Mouse (Mus musculus): ENCODE measurements at regions not wholly inside any gene's neighbourhood (a gene's known extent, or its start where the extent isn't known, plus 50 kb on each side); places are given as distances from the start of the nearest gene placed in this dataset.

DNA sequence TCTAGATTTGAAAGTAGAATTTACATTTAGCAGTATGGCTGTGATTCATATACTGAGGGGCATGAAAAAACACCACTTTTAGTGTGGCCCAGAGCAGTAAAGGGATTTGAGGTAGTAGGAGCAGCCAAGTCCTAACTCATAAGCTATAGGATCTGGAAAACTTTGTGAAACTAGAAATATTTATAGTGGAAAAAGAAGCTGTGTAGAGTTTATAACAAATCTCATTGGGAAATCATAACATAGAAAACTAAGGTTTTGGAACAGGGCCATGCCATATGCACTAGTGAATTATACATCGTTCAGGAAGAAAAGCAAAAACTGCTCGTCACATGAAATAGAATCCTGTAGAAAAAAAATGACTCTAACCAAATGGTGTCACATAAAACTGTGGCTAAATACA, 143.7 kb upstream of the Aldoart1 start:
- H3K4me1 ChIP-seq (replicated peaks; ENCODE audit: control insufficient read depth, insufficient read depth) = no peaks in the 10 kb centered on the region
- H3K27me3 ChIP-seq (ENCODE audit: control insufficient read depth, insufficient read depth, low read length) = no peaks in the 10 kb centered on the region
- H3K4me3 ChIP-seq (ENCODE audit: low read depth, low read length) = no peak overlapping the region
- H3K4me2 ChIP-seq (replicated peaks; ENCODE audit: low read depth) = no peak overlapping the region
- H3K36me3 ChIP-seq (ENCODE audit: control insufficient read depth, insufficient read depth, low read length) = no peaks in the 10 kb centered on the region
- no peak for TF ChIP-seq CTCF (IDR thresholded peaks at IDR 0.05; ENCODE audit: low read depth)
- TF ChIP-seq EP300 (optimal IDR thresholded peaks at IDR 0.05) = no peak
- DNase-seq (ENCODE audit: low spot score) (no peak), ATAC-seq (ENCODE audit: low FRiP score, low TSS enrichment) (no peak)
- no peak overlapping the region for H3K9ac ChIP-seq (ENCODE audit: low read length)
- H3K9me3 ChIP-seq (ENCODE audit: control insufficient read depth, low read length) = no peaks in the 10 kb centered on the region
- no peak overlapping the region for H3K27ac ChIP-seq (replicated peaks)
- WGBS = 29% methylated on average over 2 of the region's 2 CpGs

DNA sequence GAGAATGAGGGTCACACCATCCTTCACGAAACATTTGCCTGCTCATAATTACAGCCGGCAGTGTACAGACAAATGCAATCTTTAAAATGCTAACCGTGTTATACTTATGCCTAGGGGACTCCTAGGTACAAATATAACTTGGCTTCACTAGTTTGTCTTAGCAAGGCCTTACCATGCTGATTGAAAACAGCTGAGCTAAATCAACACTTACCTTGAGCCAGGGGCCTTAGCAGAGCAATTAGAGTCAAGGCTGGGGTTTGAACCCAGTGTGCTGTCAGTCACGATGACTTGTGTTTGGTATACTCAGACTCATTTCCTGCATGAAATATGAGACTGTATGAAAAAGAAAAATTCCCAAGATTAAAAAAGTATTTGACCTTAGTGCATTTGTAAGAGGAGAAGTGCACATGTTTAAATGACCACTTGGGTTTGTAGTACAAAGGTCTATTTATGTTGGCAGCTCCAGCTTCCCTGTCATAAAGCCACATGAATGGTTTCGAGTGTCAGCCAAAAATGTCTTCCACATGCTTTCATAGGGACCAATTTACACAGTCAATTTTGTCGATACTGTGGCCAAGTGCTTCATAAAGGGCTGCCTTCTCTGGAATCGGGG, 94.0 kb upstream of the Aldoart1 start:
- no peak overlapping the region for H3K4me2 ChIP-seq (replicated peaks; ENCODE audit: low read depth)
- no peaks in the 10 kb centered on the region for H3K9me3 ChIP-seq (ENCODE audit: control insufficient read depth, low read length)
- H3K9ac ChIP-seq (ENCODE audit: low read length) = no peak overlapping the region
- DNase-seq (ENCODE audit: low spot score) (no peak), ATAC-seq (ENCODE audit: low FRiP score, low TSS enrichment) (no peak)
- H3K27ac ChIP-seq (replicated peaks) = no peak overlapping the region
- no peak for TF ChIP-seq EP300 (optimal IDR thresholded peaks at IDR 0.05)
- H3K27me3 ChIP-seq (ENCODE audit: control insufficient read depth, insufficient read depth, low read length) = no peaks in the 10 kb centered on the region
- H3K4me3 ChIP-seq (ENCODE audit: low read depth, low read length) = no peak overlapping the region
- no peaks in the 10 kb centered on the region for H3K4me1 ChIP-seq (replicated peaks; ENCODE audit: control insufficient read depth, insufficient read depth)
- H3K36me3 ChIP-seq (ENCODE audit: control insufficient read depth, insufficient read depth, low read length) = no peaks in the 10 kb centered on the region
- WGBS = 35% methylated on average over 7 of the region's 7 CpGs

DNA sequence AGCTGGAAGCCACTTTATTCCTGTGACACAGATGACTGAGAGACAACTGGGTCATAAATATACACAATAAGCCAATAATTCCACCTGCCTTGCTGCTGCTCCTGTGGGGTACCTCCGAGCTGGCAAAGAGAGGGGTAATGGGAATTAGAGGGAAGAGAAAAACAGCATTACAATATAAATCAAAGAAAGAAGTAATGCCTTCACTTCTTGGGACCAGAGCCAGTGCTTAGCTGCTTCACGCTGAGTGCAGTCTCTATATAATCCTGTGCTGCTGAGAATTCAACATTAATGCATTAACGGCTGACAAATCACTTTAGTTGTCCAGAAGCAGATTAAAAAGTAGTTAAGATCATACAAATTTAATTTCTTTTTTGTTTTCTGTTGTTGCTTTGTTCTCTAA, 71.0 kb upstream of the Aldoart1 start:
- Histone ChIP-seq H3K36me3 (ENCODE audit: control insufficient read depth, insufficient read depth, low read length) (no peaks in the 10 kb centered on the region), H3K4me3 (ENCODE audit: low read depth, low read length) (no peak overlapping the region), H3K27ac (replicated peaks) (no peak overlapping the region), H3K27me3 (ENCODE audit: control insufficient read depth, insufficient read depth, low read length) (no peaks in the 10 kb centered on the region), H3K9me3 (ENCODE audit: control insufficient read depth, low read length) (no peaks in the 10 kb centered on the region), H3K4me2 (replicated peaks; ENCODE audit: low read depth) (no peak overlapping the region), H3K9ac (ENCODE audit: low read length) (no peak overlapping the region), H3K4me1 (replicated peaks; ENCODE audit: control insufficient read depth, insufficient read depth) (no peaks in the 10 kb centered on the region)
- DNase-seq (ENCODE audit: low spot score) = no peak
- ATAC-seq (ENCODE audit: low FRiP score, low TSS enrichment) = no peak
- WGBS = 44% methylated on average over 3 of the region's 3 CpGs
- no peak for TF ChIP-seq CTCF (IDR thresholded peaks at IDR 0.05; ENCODE audit: low read depth)
- TF ChIP-seq EP300 (optimal IDR thresholded peaks at IDR 0.05) = no peak

DNA sequence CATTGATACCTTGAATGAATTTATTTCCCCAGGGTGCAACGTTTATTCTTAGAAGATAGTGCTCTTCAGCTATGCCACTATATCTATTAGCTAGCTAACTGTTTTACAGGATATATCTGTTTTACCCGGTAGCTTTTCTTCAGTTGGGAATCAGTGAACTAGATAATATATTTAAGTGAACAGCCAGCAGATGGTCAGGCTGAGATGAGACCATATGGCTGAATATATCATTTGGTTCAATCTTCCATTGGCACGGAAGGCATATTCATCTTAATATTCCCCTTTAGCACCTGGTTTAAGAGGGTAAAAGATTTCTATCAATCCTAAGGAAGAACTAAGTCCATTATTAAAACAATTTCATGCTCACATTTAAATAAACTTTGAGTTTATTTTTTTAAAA, 62.6 kb upstream of the Aldoart1 start:
- TF ChIP-seq CTCF (IDR thresholded peaks at IDR 0.05; ENCODE audit: low read depth) (no peak), EP300 (optimal IDR thresholded peaks at IDR 0.05) (no peak)

More for the DNA sequence above, 62.6 kb upstream of the Aldoart1 start:
- Histone ChIP-seq H3K9ac (ENCODE audit: low read length) (no peak overlapping the region), H3K9me3 (ENCODE audit: control insufficient read depth, low read length) (no peaks in the 10 kb centered on the region), H3K36me3 (ENCODE audit: control insufficient read depth, insufficient read depth, low read length) (no peaks in the 10 kb centered on the region), H3K27ac (replicated peaks) (no peak overlapping the region), H3K4me2 (replicated peaks; ENCODE audit: low read depth) (no peak overlapping the region), H3K4me1 (replicated peaks; ENCODE audit: control insufficient read depth, insufficient read depth) (no peaks in the 10 kb centered on the region), H3K27me3 (ENCODE audit: control insufficient read depth, insufficient read depth, low read length) (no peaks in the 10 kb centered on the region), H3K4me3 (ENCODE audit: low read depth, low read length) (no peak overlapping the region)
- ATAC-seq (ENCODE audit: low FRiP score, low TSS enrichment) (no peak), DNase-seq (ENCODE audit: low spot score) (no peak)
- WGBS = 82% methylated on average over 3 of the region's 3 CpGs
